In the genomic region with DNA sequence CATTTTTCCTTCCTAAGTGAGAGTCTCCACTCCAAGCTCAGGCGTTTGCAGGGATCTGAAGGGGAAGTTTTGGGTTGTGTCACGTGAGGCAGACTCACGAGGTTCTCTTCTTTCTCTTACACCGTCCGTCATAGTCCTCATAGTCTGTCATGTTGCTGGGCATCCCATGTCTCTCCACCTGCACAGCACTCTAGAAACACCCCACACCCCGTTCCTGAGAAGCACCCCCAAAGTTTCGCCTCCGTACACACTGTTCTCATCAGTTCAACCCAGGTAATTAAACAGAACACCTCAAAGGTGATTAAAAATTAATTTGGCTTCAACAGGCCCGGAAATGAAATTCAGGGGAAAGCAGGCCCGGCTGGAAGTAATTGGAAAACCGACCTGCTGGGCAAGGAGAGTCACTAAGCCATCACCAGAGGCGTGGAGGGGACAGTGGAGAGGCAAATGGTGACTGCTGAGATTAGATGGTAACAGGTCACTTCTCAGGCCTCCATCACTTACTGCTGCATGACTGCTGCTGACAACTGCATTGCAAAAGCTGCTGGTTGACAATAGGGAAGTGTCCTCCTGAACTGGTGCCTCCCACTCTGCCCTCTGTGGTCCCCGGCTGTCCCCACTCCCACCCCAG, we compare ENCODE assay signal across 11 mouse cellular contexts.
DNase-seq lines count a peak whose midpoint lies in the region; ATAC-seq lines count a peak whose summit lies in the region.
"Had no signal": no experiment of that assay in that cellular context is flagged by ENCODE, and none has a peak within 500 bp of the region (broad histone marks: within the 10 kb centered on the region; RNA-seq: fewer than 3 reads in every experiment).

No protein-coding gene starts in this region.

- no peak overlapping the region for H3K4me3 ChIP-seq in forebrain, embryonic 11.5 days (ENCODE audit: low read depth, low read length)
- H3K4me3 ChIP-seq: embryonic facial prominence, embryonic 12.5 days; megakaryocyte, embryonic 14.5 days had no signal

- 60% methylated on average over 13 of the region's 13 CpGs for WGBS in forebrain, embryonic 11.5 days

- no peak overlapping the region for H3K27ac ChIP-seq in forebrain, embryonic 11.5 days (ENCODE audit: low read depth, low read length)
- H3K27ac ChIP-seq: embryonic facial prominence, embryonic 12.5 days had no signal

- 0 out of 2 replicates have a peak, but pooled peaks cover 2% of the 10 kb centered on the region for H3K4me1 ChIP-seq in forebrain, embryonic 11.5 days (replicated peaks; ENCODE audit: control insufficient read depth, insufficient read depth, low read length)
- H3K4me1 ChIP-seq: embryonic facial prominence, embryonic 12.5 days; megakaryocyte, embryonic 14.5 days had no signal

- no peak overlapping the region for H3K9ac ChIP-seq in forebrain, embryonic 11.5 days (ENCODE audit: low read length)
- H3K9ac ChIP-seq: embryonic facial prominence, embryonic 12.5 days had no signal

- no peaks in the 10 kb centered on the region for H3K27me3 ChIP-seq in forebrain, embryonic 11.5 days (ENCODE audit: control insufficient read depth, insufficient read depth, low read length)
- H3K27me3 ChIP-seq: embryonic facial prominence, embryonic 12.5 days had no signal

- no peaks in the 10 kb centered on the region for H3K9me3 ChIP-seq in forebrain, embryonic 11.5 days (ENCODE audit: control insufficient read depth, low read length)
- H3K9me3 ChIP-seq: embryonic facial prominence, embryonic 12.5 days; megakaryocyte, embryonic 14.5 days had no signal

- no peak overlapping the region for H3K4me2 ChIP-seq in forebrain, embryonic 11.5 days (ENCODE audit: low read depth, low read length, severe bottlenecking)
- H3K4me2 ChIP-seq: embryonic facial prominence, embryonic 12.5 days had no signal

- 0 out of 2 replicates have a peak, but pooled peaks have one; percentile 56 for ATAC-seq in forebrain, embryonic 11.5 days (replicated peaks; ENCODE audit: low FRiP score)

- H3K36me3 ChIP-seq in forebrain, embryonic 11.5 days (ENCODE audit: control insufficient read depth, insufficient read depth, low read length), result no peaks in the 10 kb centered on the region
- H3K36me3 ChIP-seq: embryonic facial prominence, embryonic 12.5 days had no signal

- peak; percentile 52 for DNase-seq in lung, postnatal 36 days
- no peak for DNase-seq in lung, adult 18-20 months
- peak; percentile 79 for DNase-seq in cerebellum, adult 9-10 months
- no peak for DNase-seq in forebrain, embryonic 11.5 days (ENCODE audit: low spot score)
- peak; percentile 57 for DNase-seq in retina, embryonic 14.5 days (ENCODE audit: low spot score)
- no peak for DNase-seq in spleen, adult 18-20 months
- no peak for DNase-seq in thymus, postnatal 0 days (ENCODE audit: low spot score)
- DNase-seq: heart, postnatal 4 days; thymus, postnatal 36 days had no signal

Comparison
In these comparisons a context has a peak if more than half of its experiments do, and no peak if none do; other contexts are left out.
1. DNase-seq: peak in lung, postnatal 36 days (single experiment), cerebellum, adult 9-10 months (single experiment) and retina, embryonic 14.5 days (single experiment); none in lung, adult 18-20 months (0 of 2), forebrain, embryonic 11.5 days (single experiment), spleen, adult 18-20 months (0 of 2) and thymus, postnatal 0 days (single experiment).